Mouse (Mus musculus): ENCODE data around the gene Kcnq2.

Gene Kcnq2

DNA sequence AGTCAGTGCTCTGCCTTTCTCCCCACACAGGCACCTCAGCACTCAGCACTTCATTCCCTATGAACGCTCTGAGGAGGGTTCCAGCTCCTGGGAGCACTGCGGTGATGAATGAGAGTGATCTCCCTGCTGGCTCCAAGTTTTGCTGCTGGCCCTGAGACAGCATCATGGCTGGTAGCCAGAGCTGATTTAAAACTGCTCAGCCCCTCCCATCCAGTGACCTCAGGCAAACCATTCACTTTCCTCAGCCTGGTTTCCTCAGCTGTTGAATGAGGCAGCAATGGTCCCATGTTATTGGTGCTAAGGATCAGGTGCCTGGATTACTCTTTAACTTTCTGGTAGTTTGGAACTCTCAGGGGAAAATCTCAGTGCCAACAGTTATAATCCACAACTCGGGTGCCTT lies 91.7 kb downstream of the Kcnq2 start, which contains the start of gene Chrna4:
Gene Chrna4, minus strand, starts transcription at position 110 of the 400 bp plus-strand sequence.
- no peak for DNase-seq (ENCODE audit: low read depth in 2 of 2, low spot score in 2 of 2)

DNA sequence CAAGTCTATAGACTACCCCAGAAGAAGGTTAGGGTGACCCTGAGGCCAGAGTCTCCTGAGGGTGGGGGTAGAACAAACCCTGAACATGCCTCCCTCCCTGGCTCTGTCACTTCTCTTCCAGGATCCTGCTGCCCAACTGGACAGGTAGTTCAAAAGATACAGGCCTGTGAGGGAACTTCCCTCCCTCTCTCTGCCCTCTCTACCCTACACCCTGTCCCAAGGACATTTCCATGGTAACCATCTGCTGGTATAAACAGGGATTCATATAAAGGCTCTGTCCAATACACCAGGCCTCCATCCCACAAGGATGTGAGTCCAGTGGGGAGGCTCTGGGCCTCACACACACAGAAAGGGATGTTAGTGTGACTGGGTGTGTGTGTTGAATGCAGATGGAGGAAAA lies 92.7 kb downstream of the Kcnq2 start:
- DNase-seq (ENCODE audit: low read depth in 2 of 2, low spot score in 2 of 2): no peak

GRCm38 (mm10) chr2:181041941-181042340 lies 93.2 kb downstream of the Kcnq2 start:
- DNase-seq (ENCODE audit: low read depth in 2 of 2, low spot score in 2 of 2): no peak

DNA sequence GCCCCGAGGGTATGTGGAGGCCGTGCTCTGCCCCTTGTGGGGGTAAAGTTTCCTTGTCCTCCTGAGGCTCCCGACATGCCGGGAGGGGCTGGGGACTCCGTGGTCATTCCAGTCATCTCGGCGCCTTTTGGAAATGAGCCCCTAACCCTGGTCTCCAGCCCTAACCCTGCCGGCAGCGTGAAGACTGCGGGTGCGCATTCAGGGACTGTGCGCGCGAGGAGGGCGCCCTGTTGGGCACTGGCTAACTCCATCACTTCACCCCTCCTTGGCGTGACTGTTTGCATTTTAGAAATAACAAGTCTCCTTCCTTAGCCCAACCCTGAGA lies 95.8 kb downstream of the Kcnq2 start:
- DNase-seq (ENCODE audit: low read depth in 2 of 2, low spot score in 2 of 2): no peak

GRCm38 (mm10) chr2:181038644-181039355 lies 96.3 kb downstream of the Kcnq2 start:
- no peak for DNase-seq (ENCODE audit: low read depth in 2 of 2, low spot score in 2 of 2)

DNA sequence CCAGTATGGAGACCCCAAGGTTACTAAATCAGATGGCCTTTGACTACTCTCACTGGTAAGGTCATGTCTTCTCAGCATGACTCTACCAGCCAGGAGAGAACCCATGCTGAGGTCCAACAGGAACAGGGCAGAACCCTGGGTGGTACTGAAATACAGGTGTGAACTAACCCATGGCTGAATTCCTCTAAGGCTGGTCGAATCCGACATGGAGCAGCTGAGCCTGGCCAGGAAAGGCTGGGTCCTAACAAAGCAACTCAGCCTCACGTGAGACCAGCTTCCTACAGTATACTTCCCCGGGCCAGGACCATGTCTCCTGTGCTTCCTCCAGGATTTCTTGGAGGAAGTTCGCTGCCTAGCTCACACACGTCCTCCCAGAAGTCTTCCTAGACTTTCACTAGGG lies 98.5 kb downstream of the Kcnq2 start:
- no peak for DNase-seq (ENCODE audit: low read depth in 2 of 2, low spot score in 2 of 2)

GRCm38 (mm10) chr2:181035186-181035585 lies 99.9 kb downstream of the Kcnq2 start:
- no peak for DNase-seq (ENCODE audit: low read depth in 2 of 2, low spot score in 2 of 2)

- no peak for DNase-seq (ENCODE audit: low read depth in 2 of 2, low spot score in 2 of 2)
Measured at GRCm38 (mm10) chr2:181033310-181033709, 101.8 kb downstream of the Kcnq2 start.

DNA sequence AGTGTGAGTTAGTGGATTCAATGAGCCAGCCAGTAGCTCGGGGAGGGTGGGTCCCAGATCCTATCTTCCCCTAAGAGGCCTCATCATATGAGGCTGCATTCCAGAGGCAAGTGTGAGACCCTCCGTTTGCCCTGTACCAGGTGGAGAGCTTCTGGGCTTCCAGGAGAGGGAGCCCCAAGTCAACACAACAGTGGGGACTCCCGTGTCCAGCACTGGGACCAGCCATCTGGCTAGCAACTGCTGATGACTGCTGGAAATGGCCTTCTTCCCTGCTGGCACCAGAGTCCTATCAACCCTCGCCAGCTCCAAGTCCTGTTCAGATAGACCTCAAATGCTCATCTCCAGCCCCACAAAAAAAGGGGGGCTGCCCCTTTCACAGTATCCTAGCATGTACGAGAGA lies 102.7 kb downstream of the Kcnq2 start:
- DNase-seq (ENCODE audit: low read depth in 2 of 2, low spot score in 2 of 2): no peak

DNA sequence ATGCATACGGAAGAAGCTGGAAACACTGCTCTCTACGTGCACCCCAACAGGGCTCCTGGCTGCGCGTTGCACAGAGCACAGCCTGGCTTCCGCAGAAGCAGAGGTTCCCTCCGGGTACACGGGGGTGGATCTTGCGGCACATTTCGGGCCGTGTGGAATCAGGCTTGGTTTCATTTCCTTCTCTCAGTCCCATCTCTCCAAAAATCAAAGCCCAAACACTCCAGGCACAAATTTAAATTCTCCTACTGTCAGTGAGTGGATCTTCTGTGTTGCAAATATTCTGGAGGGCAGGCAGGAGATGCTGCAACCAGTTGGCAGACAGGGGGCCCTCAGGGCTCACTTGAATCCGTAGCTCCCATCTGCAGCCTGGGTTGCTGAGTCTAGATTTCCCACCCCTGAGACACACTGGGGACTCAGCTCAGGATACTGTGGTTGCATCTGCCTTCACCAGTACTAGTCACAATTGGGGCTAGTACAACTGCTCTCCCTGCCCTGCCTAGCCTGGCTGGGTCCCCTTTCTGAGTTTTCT lies 103.6 kb downstream of the Kcnq2 start:
- no peak for DNase-seq (ENCODE audit: low read depth in 2 of 2, low spot score in 2 of 2)

Data from CD8-positive naive resting alpha-beta T cell, adult 2 months (primary cell).